Mouse (Mus musculus) testis, adult 2 months (tissue): ENCODE data around the gene Plekhs1. TPM values are rescaled to one million over a fixed set of nuclear protein-coding genes. Genes with fewer than 3 reads are reported as not detected.

Experiments used
- H3K27ac ChIP-seq: fragments of 200-500 bp; 2 replicates; pipeline ENCODE4 v1.5.1; 2012; ENCODE audit warnings: low read depth, low read length; ENCODE audit not compliant: control insufficient read depth, insufficient read depth
- H3K27me3 ChIP-seq: fragments of 200-500 bp; 2 replicates; pipeline ENCODE4 v1.6.1; 2012; ENCODE audit warnings: mild to moderate bottlenecking, low read length, moderate library complexity; ENCODE audit not compliant: control insufficient read depth, insufficient read depth
- H3K36me3 ChIP-seq: fragments of 200-500 bp; 2 replicates; pipeline ENCODE4 v1.6.1; 2012; ENCODE audit warnings: mild to moderate bottlenecking, low read length; ENCODE audit not compliant: control insufficient read depth, insufficient read depth
- H3K4me1 ChIP-seq: fragments of 200-500 bp; 2 replicates; pipeline ENCODE4 v1.6.1; 2012; ENCODE audit warnings: low read length; ENCODE audit not compliant: control insufficient read depth, insufficient read depth
- H3K4me3 ChIP-seq: fragments of 200-500 bp; 2 replicates; pipeline ENCODE4 v1.5.1; 2012; ENCODE audit warnings: low read depth, mild to moderate bottlenecking, low read length, moderate library complexity, mixed read lengths; ENCODE audit not compliant: control insufficient read depth
- CTCF ChIP-seq: fragments of 200-500 bp; IDR thresholded peaks from 2 replicates; pipeline ENCODE4 v1.5.1; 2012; ENCODE audit warnings: low read depth, mild to moderate bottlenecking, inconsistent platforms, low read length, moderate library complexity; ENCODE audit not compliant: control insufficient read depth, insufficient read depth, insufficient replicate concordance
- POLR2A ChIP-seq: fragments of 200-500 bp; IDR thresholded peaks from 2 replicates; pipeline ENCODE4 v1.6.1; 2012; ENCODE audit warnings: low read depth, mild to moderate bottlenecking, inconsistent platforms, low read length, moderate library complexity; ENCODE audit not compliant: control insufficient read depth
- polyA plus RNA-seq: library from polyadenylated mRNA; depleted of rRNA; stranded (reverse); fragments of >200 nt; gene quantifications from 2 replicates; pipeline ENCODE4 v1.2.3, GENCODE M21; 2012; rRNA removed

Gene Plekhs1
- polyA plus RNA-seq, 1 experiment, result 0.17 TPM

- H3K27ac ChIP-seq, result no peak overlapping the region
- H3K27me3 ChIP-seq, result no peaks in the 10 kb centered on the region
- no peaks in the 10 kb centered on the region for H3K4me1 ChIP-seq
- no peak for TF ChIP-seq POLR2A
- no peak for TF ChIP-seq CTCF
- H3K4me3 ChIP-seq, result no peak overlapping the region
- H3K36me3 ChIP-seq, result no peaks in the 10 kb centered on the region; the same call in 1 of the 2 replicates
Measured at GRCm38 (mm10) chr19:56533291-56534071, 72.0 kb downstream of the Plekhs1 start.

DNA sequence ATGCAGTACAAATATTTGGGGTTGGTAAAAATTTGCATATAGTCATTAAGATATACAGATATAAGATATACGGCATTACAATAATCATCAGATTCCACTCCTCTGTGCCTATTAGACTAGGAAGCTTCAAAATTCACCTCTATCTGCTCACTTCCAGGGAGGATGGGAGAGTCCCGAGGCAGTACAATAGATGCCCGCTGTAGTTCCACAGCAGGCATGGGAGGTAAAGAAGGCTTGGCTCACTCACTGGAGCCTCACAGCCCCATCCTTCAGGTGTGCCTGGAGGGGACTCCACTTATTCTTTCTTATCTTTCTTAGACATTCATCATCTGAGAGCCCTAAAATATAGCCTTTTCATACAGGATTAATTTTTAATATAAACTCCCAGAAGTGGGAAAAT is 72.9 kb downstream of the Plekhs1 start:
- H3K27me3 ChIP-seq, result no peaks in the 10 kb centered on the region
- no peaks in the 10 kb centered on the region; the same call in 1 of the 2 replicates for H3K36me3 ChIP-seq
- no peaks in the 10 kb centered on the region for H3K4me1 ChIP-seq
- no peak for TF ChIP-seq CTCF
- no peak for TF ChIP-seq POLR2A
- H3K27ac ChIP-seq, result no peak overlapping the region
- no peak overlapping the region for H3K4me3 ChIP-seq

- H3K4me3 ChIP-seq, result no peak overlapping the region
- no peaks in the 10 kb centered on the region for H3K4me1 ChIP-seq
- TF ChIP-seq POLR2A, result no peak
- no peak for TF ChIP-seq CTCF
- no peaks in the 10 kb centered on the region; the same call in 1 of the 2 replicates for H3K36me3 ChIP-seq
- H3K27ac ChIP-seq, result no peak overlapping the region
- no peaks in the 10 kb centered on the region for H3K27me3 ChIP-seq
Measured at GRCm38 (mm10) chr19:56535064-56535463, 73.6 kb downstream of the Plekhs1 start.

DNA sequence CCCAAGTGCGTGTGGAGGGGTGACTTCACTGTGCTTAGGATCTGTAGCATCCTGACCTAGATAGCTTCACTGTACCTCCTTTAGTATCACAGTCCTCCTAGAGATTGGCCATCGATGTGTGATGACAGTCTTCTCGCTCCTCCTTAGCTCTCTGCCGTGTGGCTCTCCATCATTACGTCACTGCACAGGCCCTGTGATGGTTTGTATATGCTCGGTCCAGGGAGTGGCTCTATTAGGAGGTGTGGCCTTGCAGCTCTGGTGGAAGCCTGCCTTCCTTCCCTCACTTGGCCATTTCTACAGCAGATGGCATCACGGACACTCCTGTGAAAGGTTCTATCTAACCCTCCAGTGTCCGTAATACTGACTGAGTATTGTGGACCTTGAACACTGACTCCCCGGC is 74.3 kb downstream of the Plekhs1 start:
- TF ChIP-seq CTCF (no peak), POLR2A (no peak)
- no peak overlapping the region for H3K27ac ChIP-seq
- no peaks in the 10 kb centered on the region for H3K27me3 ChIP-seq
- H3K36me3 ChIP-seq, result no peaks in the 10 kb centered on the region; the same call in 1 of the 2 replicates
- H3K4me1 ChIP-seq, result no peaks in the 10 kb centered on the region
- H3K4me3 ChIP-seq, result no peak overlapping the region

Other genes starting within 250 kb of the Plekhs1 start
- gene Habp2, start 174.5 kb upstream of the Plekhs1 start, polyA plus RNA-seq, result 0.13 TPM in 1 of 2 replicates, not detected in the other
- 0.07 and 0.13 TPM in 2 replicates for gene Nrap, start 71.6 kb upstream of the Plekhs1 start, polyA plus RNA-seq
- gene Casp7, start 64.5 kb upstream of the Plekhs1 start, polyA plus RNA-seq, result 1.7 and 2.3 TPM in 2 replicates
- gene Dclre1a, start 86.6 kb downstream of the Plekhs1 start, polyA plus RNA-seq, result 2.5 and 2.9 TPM in 2 replicates
- 1.8 and 2.0 TPM in 2 replicates for gene Nhlrc2, start 86.6 kb downstream of the Plekhs1 start, polyA plus RNA-seq